Mouse (Mus musculus) heart, embryonic 12.5 days (tissue): ENCODE data around the gene Kcnj8. TPM values are rescaled to one million over a fixed set of nuclear protein-coding genes. Genes with fewer than 3 reads are reported as not detected.
A peak's percentile ranks its signal among the peaks of the same experiment; 100 is the strongest.

Experiments used
- ATAC-seq: fragments of 200-750 bp; cut with Nextera tagmentation; 2 replicates; pipeline ENCODE4 v1.8.0; 2017; ENCODE audit warnings: moderate TSS enrichment, moderate library complexity; ENCODE audit not compliant: insufficient number of reproducible peaks, low FRiP score
- H3K27ac ChIP-seq: fragments of 300-500 bp; sonication (generic); 2 replicates; pipeline ENCODE4 v1.5.1; 2016; ENCODE audit warnings: mild to moderate bottlenecking, moderate library complexity; ENCODE audit not compliant: poor library complexity, severe bottlenecking
- H3K27me3 ChIP-seq: fragments of 300-500 bp; sonication (generic); replicated peaks from 2 replicates; pipeline ENCODE4 v1.6.1; 2016; ENCODE audit warnings: mild to moderate bottlenecking, moderate library complexity
- H3K36me3 ChIP-seq: fragments of 300-500 bp; sonication (generic); 2 replicates; pipeline ENCODE4 v1.6.1; 2016; ENCODE audit warnings: mild to moderate bottlenecking, moderate library complexity
- H3K4me1 ChIP-seq: fragments of 300-500 bp; sonication (generic); replicated peaks from 2 replicates; pipeline ENCODE4 v1.6.1; 2016; ENCODE audit warnings: mild to moderate bottlenecking
- H3K4me2 ChIP-seq: fragments of 300-500 bp; sonication (generic); 2 replicates; pipeline ENCODE4 v1.6.1; 2016; ENCODE audit warnings: mild to moderate bottlenecking, moderate library complexity
- H3K4me3 ChIP-seq: fragments of 300-500 bp; sonication (generic); 2 replicates; pipeline ENCODE4 v1.5.1; 2016; ENCODE audit warnings: mild to moderate bottlenecking
- H3K9ac ChIP-seq: fragments of 300-500 bp; sonication (generic); 2 replicates; pipeline ENCODE4 v1.6.1; 2016; ENCODE audit warnings: mild to moderate bottlenecking, moderate library complexity
- H3K9me3 ChIP-seq: fragments of 300-500 bp; sonication (generic); replicated peaks from 2 replicates; pipeline ENCODE4 v1.6.1; 2016; ENCODE audit warnings: mild to moderate bottlenecking, moderate library complexity
- WGBS: fragments of 180-500 bp; shearing (Covaris S2); methylation state at CpG from one replicate; pipeline ENCODE4 v1.1.7; 2016; 5-methylcytosine and 5-hydroxymethylcytosine counted together
- polyA plus RNA-seq: library from polyadenylated mRNA; unstranded; fragments of >200 nt; fragmentation: Nextera tagmentation; extraction: Ambion mirVana; gene quantifications from 2 replicates; pipeline ENCODE4 v1.2.1, GENCODE M21; 2016

Gene Kcnj8
- polyA plus RNA-seq, 1 experiment from 2014 or later = 2.5 TPM

DNA sequence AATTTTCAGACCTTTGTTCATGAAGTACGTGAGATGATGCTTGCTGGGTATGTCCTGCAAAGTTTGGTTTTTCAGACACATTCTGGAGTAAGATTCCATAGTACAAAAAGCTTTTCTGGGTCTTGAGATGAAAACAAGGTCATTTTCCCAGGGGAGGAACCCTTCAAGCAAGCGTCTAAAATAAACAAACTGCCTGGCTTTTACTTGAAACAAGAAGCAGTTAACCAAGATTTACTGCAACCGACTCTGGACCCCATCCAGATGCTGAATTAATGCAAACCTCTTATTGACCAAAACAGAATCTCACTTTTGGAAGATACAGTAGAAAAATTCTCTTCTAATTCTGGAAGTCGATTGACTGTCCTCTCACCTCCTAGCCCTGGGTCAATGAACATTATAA lies 20.5 kb downstream of the Kcnj8 start:
- Histone ChIP-seq H3K27me3 (no peaks in the 10 kb centered on the region), H3K36me3 (no peaks in the 10 kb centered on the region), H3K4me2 (no peak overlapping the region), H3K27ac (no peak overlapping the region), H3K4me1 (no peaks in the 10 kb centered on the region), H3K4me3 (no peak overlapping the region), H3K9me3 (no peaks in the 10 kb centered on the region), H3K9ac (no peak overlapping the region)
- no peak for ATAC-seq
- 55% methylated on average over 4 of the region's 4 CpGs for WGBS

- H3K9ac ChIP-seq = no peak overlapping the region
- H3K36me3 ChIP-seq = no peaks in the 10 kb centered on the region
- H3K27me3 ChIP-seq = no peaks in the 10 kb centered on the region
- ATAC-seq = no peak
- H3K9me3 ChIP-seq = no peaks in the 10 kb centered on the region
- H3K27ac ChIP-seq = no peak overlapping the region
- H3K4me1 ChIP-seq = peaks cover 5% of the 10 kb centered on the region; the same call in 1 of the 2 replicates
- H3K4me3 ChIP-seq = no peak overlapping the region
- WGBS = 74% methylated on average over 2 of the region's 2 CpGs
- no peak overlapping the region for H3K4me2 ChIP-seq
These were observed 23.0 kb downstream of the Kcnj8 start for GRCm38 (mm10) chr6:142548377-142548776.

DNA sequence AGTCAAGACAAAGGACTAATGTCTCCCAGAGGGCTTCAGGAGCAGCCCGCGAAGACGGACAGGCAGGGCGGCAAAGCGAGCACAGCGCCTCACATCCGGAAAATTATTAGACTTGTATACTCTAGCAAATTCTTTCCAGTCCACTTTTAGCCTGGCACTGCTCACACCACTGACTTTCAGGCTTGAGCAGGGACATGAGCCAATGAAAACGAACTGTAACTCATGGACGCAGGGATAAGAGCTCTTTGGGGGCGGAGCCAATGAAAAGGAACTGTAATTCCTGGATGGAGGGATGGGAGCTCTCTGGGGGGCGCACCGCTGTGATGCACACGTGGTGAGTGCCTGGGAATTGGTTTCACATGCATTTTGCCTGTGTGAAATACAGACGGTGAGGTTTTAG lies 26.3 kb downstream of the Kcnj8 start:
- peak overlapping the region; percentile 64 for H3K27ac ChIP-seq
- peaks cover 8% of the 10 kb centered on the region for H3K4me1 ChIP-seq
- no peak overlapping the region for H3K9ac ChIP-seq
- WGBS = 44% methylated on average over 14 of the region's 14 CpGs
- H3K4me3 ChIP-seq = peak overlapping the region; percentile 11; the same call in 1 of the 2 replicates
- no peaks in the 10 kb centered on the region for H3K27me3 ChIP-seq
- peak overlapping the region; percentile 43 for H3K4me2 ChIP-seq
- H3K36me3 ChIP-seq = no peaks in the 10 kb centered on the region
- no peaks in the 10 kb centered on the region; the same call in 1 of the 2 replicates for H3K9me3 ChIP-seq
- ATAC-seq = peak; percentile 73

- H3K4me1 ChIP-seq = peaks cover 11% of the 10 kb centered on the region
- no peak overlapping the region for H3K9ac ChIP-seq
- H3K4me2 ChIP-seq = no peak overlapping the region
- 53% methylated on average over 4 of the region's 4 CpGs for whole genome bisulfite sequencing
- no peak overlapping the region for H3K4me3 ChIP-seq
- no peaks in the 10 kb centered on the region for H3K36me3 ChIP-seq
- no peak overlapping the region for H3K27ac ChIP-seq
- ATAC-seq = no peak
- H3K9me3 ChIP-seq = no peaks in the 10 kb centered on the region; the same call in 1 of the 2 replicates
- H3K27me3 ChIP-seq = no peaks in the 10 kb centered on the region
These were observed 27.8 kb downstream of the Kcnj8 start for GRCm38 (mm10) chr6:142543648-142544047.

GRCm38 (mm10) chr6:142542800-142543175 lies 28.6 kb downstream of the Kcnj8 start:
- Histone ChIP-seq H3K27ac (no peak overlapping the region), H3K4me3 (no peak overlapping the region), H3K9ac (no peak overlapping the region), H3K4me1 (peaks cover 11% of the 10 kb centered on the region), H3K27me3 (no peaks in the 10 kb centered on the region), H3K4me2 (no peak overlapping the region), H3K9me3 (no peaks in the 10 kb centered on the region; the same call in 1 of the 2 replicates), H3K36me3 (no peaks in the 10 kb centered on the region)
- WGBS = 75% methylated on average over 6 of the region's 6 CpGs
- ATAC-seq = no peak

- peaks cover 11% of the 10 kb centered on the region for H3K4me1 ChIP-seq
- H3K36me3 ChIP-seq = no peaks in the 10 kb centered on the region
- no peak overlapping the region for H3K9ac ChIP-seq
- no peak overlapping the region for H3K4me2 ChIP-seq
- no peaks in the 10 kb centered on the region for H3K27me3 ChIP-seq
- no peak overlapping the region for H3K4me3 ChIP-seq
- 75% methylated on average over 8 of the region's 8 CpGs for WGBS
- ATAC-seq = no peak
- H3K27ac ChIP-seq = no peak overlapping the region
- peaks cover 3% of the 10 kb centered on the region for H3K9me3 ChIP-seq
These were observed 29.2 kb downstream of the Kcnj8 start for GRCm38 (mm10) chr6:142542082-142542799.

DNA sequence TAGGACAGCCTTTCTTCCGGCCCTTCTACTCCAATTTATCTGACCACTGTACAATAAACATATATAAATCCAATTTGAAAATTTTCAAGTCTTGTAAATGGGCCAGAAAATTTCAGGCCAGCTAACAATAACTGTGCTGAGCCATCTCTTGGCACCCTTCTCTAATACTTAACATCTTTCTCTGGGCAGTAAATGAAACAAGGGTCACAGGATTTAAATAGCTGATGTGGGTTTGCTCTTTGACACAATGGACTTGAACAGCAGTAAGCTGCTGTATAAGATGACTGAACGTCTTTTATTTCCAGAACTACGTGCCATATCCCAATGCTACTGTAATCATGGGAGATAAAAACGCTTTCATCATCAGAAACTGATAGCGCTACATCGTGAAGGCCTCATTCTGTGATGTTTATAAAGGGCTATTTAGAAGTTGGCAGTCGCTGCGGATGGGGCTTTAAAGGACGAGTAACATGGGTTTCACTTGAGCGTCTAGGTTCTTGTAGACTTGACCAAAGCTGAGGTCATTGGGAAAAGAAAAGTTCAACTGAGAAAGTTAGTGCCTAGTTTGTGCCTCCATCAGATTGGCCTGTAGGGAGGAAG lies 30.8 kb downstream of the Kcnj8 start:
- H3K27me3 ChIP-seq = no peaks in the 10 kb centered on the region
- no peak for ATAC-seq
- H3K27ac ChIP-seq = no peak overlapping the region

GRCm38 (mm10) chr6:142540131-142540530 lies 31.3 kb downstream of the Kcnj8 start:
- Histone ChIP-seq H3K4me3 (no peak overlapping the region), H3K9ac (no peak overlapping the region), H3K36me3 (no peaks in the 10 kb centered on the region), H3K4me2 (no peak overlapping the region), H3K4me1 (peaks cover 11% of the 10 kb centered on the region), H3K9me3 (peaks cover 6% of the 10 kb centered on the region), H3K27me3 (no peaks in the 10 kb centered on the region), H3K27ac (no peak overlapping the region)
- no peak for ATAC-seq
- 71% methylated on average over 5 of the region's 5 CpGs for WGBS

More for the DNA sequence above, 30.8 kb downstream of the Kcnj8 start:
- no peak overlapping the region for H3K4me2 ChIP-seq
- no peak overlapping the region for H3K4me3 ChIP-seq
- 69% methylated on average over 10 of the region's 10 CpGs for WGBS
- H3K36me3 ChIP-seq = no peaks in the 10 kb centered on the region
- peaks cover 6% of the 10 kb centered on the region for H3K9me3 ChIP-seq
- H3K9ac ChIP-seq = no peak overlapping the region
- H3K4me1 ChIP-seq = peaks cover 11% of the 10 kb centered on the region

GRCm38 (mm10) chr6:142538503-142538902 lies 32.9 kb downstream of the Kcnj8 start:
- Histone ChIP-seq H3K4me2 (no peak overlapping the region), H3K36me3 (no peaks in the 10 kb centered on the region), H3K4me1 (peaks cover 7% of the 10 kb centered on the region; the same call in 1 of the 2 replicates), H3K27ac (no peak overlapping the region), H3K9me3 (peaks cover 10% of the 10 kb centered on the region), H3K4me3 (no peak overlapping the region), H3K27me3 (no peaks in the 10 kb centered on the region), H3K9ac (no peak overlapping the region)
- WGBS = 62% methylated on average over 17 of the region's 17 CpGs
- ATAC-seq = no peak

DNA sequence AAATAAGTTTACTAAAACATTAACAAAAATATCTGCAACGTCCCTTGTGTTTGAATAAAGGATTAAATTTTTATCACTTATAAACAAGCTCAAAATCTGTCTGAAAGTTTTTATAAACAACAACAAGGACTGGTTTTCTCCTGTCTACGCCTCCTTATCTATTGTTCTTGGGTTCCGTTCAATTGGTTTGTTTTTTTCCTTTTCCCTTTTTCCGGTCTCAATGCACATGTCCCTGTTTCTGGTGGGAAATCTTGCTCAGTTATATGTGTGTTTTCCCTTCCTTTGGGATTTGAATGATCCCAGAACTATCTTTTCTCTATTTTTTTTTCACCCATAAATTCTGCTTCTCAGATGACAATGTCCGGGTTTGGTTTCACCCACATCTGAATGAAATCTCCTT lies 38.0 kb downstream of the Kcnj8 start:
- 55% methylated on average over 5 of the region's 5 CpGs for whole genome bisulfite sequencing
- no peaks in the 10 kb centered on the region for H3K27me3 ChIP-seq
- no peak overlapping the region for H3K4me3 ChIP-seq
- no peak overlapping the region for H3K9ac ChIP-seq
- H3K4me1 ChIP-seq = peaks cover 3% of the 10 kb centered on the region; the same call in 1 of the 2 replicates
- no peak for ATAC-seq
- peaks cover 10% of the 10 kb centered on the region for H3K9me3 ChIP-seq
- H3K27ac ChIP-seq = no peak overlapping the region
- no peak overlapping the region for H3K4me2 ChIP-seq
- H3K36me3 ChIP-seq = no peaks in the 10 kb centered on the region

GRCm38 (mm10) chr6:142532686-142533085 lies 38.7 kb downstream of the Kcnj8 start:
- no peaks in the 10 kb centered on the region for H3K27me3 ChIP-seq
- no peak overlapping the region for H3K27ac ChIP-seq
- no peaks in the 10 kb centered on the region for H3K36me3 ChIP-seq
- H3K4me3 ChIP-seq = no peak overlapping the region
- H3K4me2 ChIP-seq = no peak overlapping the region
- H3K9ac ChIP-seq = no peak overlapping the region
- WGBS = 89% methylated on average over 2 of the region's 2 CpGs
- peaks cover 10% of the 10 kb centered on the region for H3K9me3 ChIP-seq
- peaks cover 3% of the 10 kb centered on the region; the same call in 1 of the 2 replicates for H3K4me1 ChIP-seq
- no peak for ATAC-seq
